Mouse (Mus musculus): ENCODE measurements around the gene Slc25a34.

Gene Slc25a34

GRCm38 (mm10) chr4:141581051-141581450 is 42.6 kb downstream of the Slc25a34 start:
- no peak for DNase-seq (ENCODE audit: low spot score in 2 of 2)

GRCm38 (mm10) chr4:141578833-141579232 is 44.8 kb downstream of the Slc25a34 start:
- no peak for DNase-seq (ENCODE audit: low spot score in 2 of 2)

GRCm38 (mm10) chr4:141576877-141577276 is 46.7 kb downstream of the Slc25a34 start:
- DNase-seq (ENCODE audit: low spot score in 2 of 2) = no peak

DNA sequence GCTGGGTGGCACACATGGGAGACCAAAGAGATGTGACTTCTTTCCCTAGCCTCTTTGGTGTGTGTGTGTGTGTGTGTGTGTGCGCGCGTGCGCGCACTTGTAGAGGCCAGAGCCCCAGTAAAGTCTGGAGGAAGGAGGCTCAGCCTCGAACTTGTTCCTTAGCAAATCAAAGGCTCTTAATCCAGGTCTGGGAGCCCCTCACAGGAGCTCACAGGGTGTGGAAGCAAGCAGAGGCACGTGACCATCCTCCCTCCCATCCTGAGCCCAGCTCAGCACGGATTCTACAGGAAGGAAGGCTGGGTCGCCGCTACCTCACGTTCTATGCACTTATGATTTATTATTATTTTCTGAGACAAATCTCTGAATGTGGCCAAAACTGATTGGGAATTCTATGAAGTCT is 47.2 kb downstream of the Slc25a34 start:
- no peak for DNase-seq (ENCODE audit: low spot score in 2 of 2)

DNA sequence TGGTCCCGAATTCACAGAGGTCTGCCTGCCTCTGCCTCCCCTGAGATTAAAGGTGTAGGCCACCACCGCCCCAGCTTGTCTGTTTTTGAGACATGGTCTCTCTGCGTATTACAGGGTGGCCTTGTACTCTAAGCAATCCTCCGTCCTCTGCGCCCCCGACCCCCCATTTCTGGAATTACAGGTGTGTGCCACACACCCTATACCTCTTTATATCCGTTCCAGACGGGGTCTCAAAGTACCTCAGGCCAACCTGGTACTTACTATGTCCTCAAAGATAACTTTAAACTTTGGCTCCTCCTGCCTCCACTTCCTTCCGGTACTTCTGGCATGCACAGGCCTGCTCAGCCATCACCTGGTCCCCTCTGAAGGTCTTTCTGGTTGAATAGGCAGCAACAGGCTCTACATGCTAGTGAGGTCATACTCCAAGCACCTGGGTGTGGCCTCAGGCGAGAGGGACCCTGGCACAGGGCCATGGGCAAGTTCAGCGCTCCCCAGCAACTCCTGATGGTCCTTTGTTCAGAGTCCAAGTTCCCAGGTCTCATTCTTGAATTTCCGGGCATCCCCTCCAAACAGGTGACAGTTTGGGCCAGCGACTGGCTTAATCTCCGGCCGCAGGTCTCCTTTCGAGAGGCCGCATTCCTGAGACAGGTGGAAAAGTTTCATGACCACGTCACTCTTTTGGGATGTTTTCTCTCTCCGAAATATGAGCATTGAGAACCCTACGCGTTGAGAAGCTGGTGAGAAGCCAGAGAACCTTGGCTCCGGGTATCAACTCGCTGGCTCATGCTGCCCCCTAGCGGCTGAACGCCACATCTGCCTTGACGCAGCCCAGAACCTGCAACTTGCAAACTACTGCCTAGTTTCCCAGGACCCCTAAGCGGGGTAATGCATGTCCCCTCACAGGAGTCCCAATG is 48.6 kb downstream of the Slc25a34 start:
- peak; percentile 68 to 82 for DNase-seq (ENCODE audit: low spot score in 2 of 2)

DNA sequence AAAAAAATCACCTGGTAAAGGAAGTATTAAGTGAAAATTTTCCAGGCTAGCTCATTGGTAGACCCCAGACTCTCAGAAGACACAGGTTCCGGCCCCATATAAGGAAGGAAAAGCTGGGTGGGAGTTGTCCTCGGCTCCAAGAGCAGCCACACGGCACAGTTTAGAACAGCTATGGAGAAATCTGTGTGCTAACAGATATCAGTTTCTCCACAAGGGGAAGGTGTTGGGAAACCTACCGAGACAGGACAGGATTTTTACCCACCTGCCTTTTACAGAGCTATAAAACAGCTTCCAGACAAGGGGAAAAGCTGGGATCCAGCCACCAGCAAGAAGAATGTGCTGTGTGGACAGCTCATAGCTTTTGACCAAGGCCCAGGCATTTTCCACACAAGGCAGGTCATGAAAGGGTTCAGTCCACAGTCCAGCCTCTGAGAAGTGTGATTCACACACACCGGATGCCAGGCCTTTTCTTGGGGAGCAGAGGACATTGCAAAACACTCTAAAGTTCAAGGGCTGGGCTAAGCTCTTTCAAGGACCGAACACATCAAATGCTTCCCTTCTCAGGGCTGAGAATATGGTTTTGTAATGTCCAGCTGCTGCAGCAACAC is 50.2 kb downstream of the Slc25a34 start:
- no peak for DNase-seq (ENCODE audit: low spot score in 2 of 2)

GRCm38 (mm10) chr4:141572668-141573358 is 50.8 kb downstream of the Slc25a34 start:
- no peak for DNase-seq (ENCODE audit: low spot score in 2 of 2)

DNA sequence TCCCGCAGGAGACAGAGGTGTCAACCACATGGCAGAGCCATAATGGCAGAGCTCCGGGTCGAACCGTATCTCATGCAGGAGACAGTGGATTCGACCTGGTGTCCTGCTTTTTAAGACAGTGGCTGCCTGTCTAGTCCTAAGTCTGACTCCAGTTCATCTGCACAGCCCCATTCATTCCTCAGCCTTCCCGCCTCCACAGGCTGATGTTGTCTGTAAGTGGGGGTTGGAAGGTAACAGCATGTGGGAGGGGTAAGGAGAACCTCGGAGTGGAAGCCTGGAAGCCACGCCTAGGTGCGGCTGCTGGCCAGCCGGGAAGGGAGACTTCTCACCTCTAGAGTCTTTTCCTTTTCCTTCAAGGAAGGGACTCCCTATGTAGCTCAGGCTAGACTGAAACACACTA is 51.7 kb downstream of the Slc25a34 start:
- DNase-seq (ENCODE audit: low spot score in 2 of 2) = no peak

DNA sequence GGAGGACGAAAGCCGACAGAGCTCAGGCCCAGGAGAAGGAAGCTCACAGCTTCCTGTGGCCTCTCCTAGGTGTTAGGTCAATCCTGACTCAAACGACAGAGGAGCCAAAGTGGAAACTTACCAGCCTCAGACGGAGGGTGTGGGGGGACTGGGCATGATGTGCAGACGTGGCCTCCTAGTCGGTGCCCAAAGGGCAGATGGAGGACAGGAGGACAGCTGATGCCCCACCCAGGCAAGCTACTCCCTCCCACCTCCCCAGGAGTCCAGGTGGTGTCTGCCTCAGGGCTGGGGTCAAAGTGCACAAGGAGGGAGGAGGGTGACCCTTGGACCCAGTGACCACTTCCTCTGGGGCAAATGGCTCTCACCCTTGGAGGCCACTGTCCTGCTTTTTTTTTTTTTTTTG is 52.3 kb downstream of the Slc25a34 start:
- DNase-seq (ENCODE audit: low spot score in 2 of 2) = no peak

DNA sequence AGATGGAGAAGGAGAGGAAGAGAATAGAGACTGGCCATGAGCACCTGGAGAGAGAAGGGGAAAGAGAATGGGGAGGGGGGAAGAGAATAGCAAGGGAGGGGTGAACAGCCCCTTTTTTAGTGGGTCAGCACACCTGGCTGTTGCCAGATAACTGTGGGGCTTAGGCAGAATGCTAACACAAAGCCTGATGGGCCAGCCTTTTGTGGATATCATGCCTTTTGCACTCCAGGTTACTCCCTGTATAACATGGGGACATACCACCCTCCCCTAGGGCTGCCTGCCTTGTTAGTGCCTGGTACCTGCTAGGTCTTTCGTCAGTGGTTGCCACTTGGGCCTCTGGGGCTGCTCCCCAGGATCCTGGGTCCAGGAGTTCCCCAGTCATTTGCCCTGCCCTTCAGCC is 52.8 kb downstream of the Slc25a34 start:
- no peak for DNase-seq (ENCODE audit: low spot score in 2 of 2)

- no peak for DNase-seq (ENCODE audit: low spot score in 2 of 2)
Measured at GRCm38 (mm10) chr4:141570004-141570403, 53.6 kb downstream of the Slc25a34 start.

GRCm38 (mm10) chr4:141568966-141569365 is 54.7 kb downstream of the Slc25a34 start:
- no peak for DNase-seq (ENCODE audit: low spot score in 2 of 2)
